Mouse (Mus musculus) embryonic facial prominence, embryonic 13.5 days (tissue): ENCODE results near the gene Celsr2. TPM values are rescaled to one million over a fixed set of nuclear protein-coding genes. Genes with fewer than 3 reads are reported as not detected.
A peak's percentile ranks its signal among the peaks of the same experiment; 100 is the strongest.

Experiments
- ATAC-seq: fragments of 200-750 bp; cut with Nextera tagmentation; 2 replicates; pipeline ENCODE4 v1.8.0; 2017; ENCODE audit warnings: low read depth; ENCODE audit not compliant: insufficient number of reproducible peaks, insufficient read depth, low FRiP score, low TSS enrichment
- H3K27ac ChIP-seq: fragments of 300-500 bp; sonication (generic); 2 replicates; pipeline ENCODE4 v1.5.1; 2015; ENCODE audit warnings: moderate library complexity, mild to moderate bottlenecking, inconsistent platforms
- H3K27me3 ChIP-seq: fragments of 300-500 bp; sonication (generic); 2 replicates; pipeline ENCODE4 v1.6.1; 2015; ENCODE audit warnings: mild to moderate bottlenecking, inconsistent platforms
- H3K36me3 ChIP-seq: fragments of 300-500 bp; sonication (generic); 2 replicates; pipeline ENCODE4 v1.6.1; 2015; ENCODE audit warnings: mild to moderate bottlenecking, inconsistent platforms
- H3K4me1 ChIP-seq: fragments of 300-500 bp; sonication (generic); 2 replicates; pipeline ENCODE4 v1.6.1; 2015; ENCODE audit warnings: inconsistent platforms
- H3K4me2 ChIP-seq: fragments of 300-500 bp; sonication (generic); 2 replicates; pipeline ENCODE4 v1.6.1; 2015; ENCODE audit warnings: moderate library complexity, mild to moderate bottlenecking, inconsistent platforms
- H3K4me3 ChIP-seq: fragments of 300-500 bp; sonication (generic); 2 replicates; pipeline ENCODE4 v1.5.1; 2015; ENCODE audit warnings: mild to moderate bottlenecking, inconsistent platforms
- H3K9ac ChIP-seq: fragments of 300-500 bp; sonication (generic); 2 replicates; pipeline ENCODE4 v1.6.1; 2015; ENCODE audit warnings: mild to moderate bottlenecking, inconsistent platforms
- H3K9me3 ChIP-seq: fragments of 300-500 bp; sonication (generic); 2 replicates; pipeline ENCODE4 v1.6.1; 2016; ENCODE audit warnings: inconsistent platforms
- WGBS: fragments of 180-500 bp; shearing (Covaris S2); methylation state at CpG from one replicate; pipeline ENCODE4 v1.1.7; 2015; ENCODE audit warnings: mixed read lengths; 5-methylcytosine and 5-hydroxymethylcytosine counted together
- polyA plus RNA-seq: library from polyadenylated mRNA; unstranded; fragments of >200 nt; fragmentation: Nextera tagmentation; extraction: Ambion mirVana; gene quantifications from 2 replicates; pipeline ENCODE4 v1.2.1, GENCODE M21; 2015

The Celsr2 gene
- polyA plus RNA-seq, result 9.8 and 11.5 TPM in 2 replicates

- Histone ChIP-seq H3K4me2 (peak within 1 kb of the TSS; percentile 98), H3K27ac (peak within 1 kb of the TSS; percentile 60; the same call in 1 of the 2 replicates), H3K36me3 (peaks cover 29% of the 10 kb centered on the region), H3K9me3 (peaks cover 18% of the 10 kb centered on the region), H3K9ac (peak within 1 kb of the TSS; percentile 80), H3K4me1 (peaks cover 28% of the 10 kb centered on the region), H3K4me3 (peak within 1 kb of the TSS; percentile 71), H3K27me3 (peaks cover 24% of the 10 kb centered on the region)
- ATAC-seq, result no peak
- 5% methylated on average over 67 of the region's 67 CpGs for WGBS
Measured at GRCm38 (mm10) chr3:108414857-108415830, at the start of gene Celsr2. TSS of gene Celsr2 (minus strand) at chr3:108415552.

- no peaks in the 10 kb centered on the region for H3K27me3 ChIP-seq
- no peaks in the 10 kb centered on the region for H3K9me3 ChIP-seq
- peaks cover 4% of the 10 kb centered on the region; the same call in 1 of the 2 replicates for H3K4me1 ChIP-seq
- no peaks in the 10 kb centered on the region for H3K36me3 ChIP-seq
- H3K4me2 ChIP-seq, result peak overlapping the region; percentile 24
- no peak overlapping the region for H3K27ac ChIP-seq
- 31% methylated on average over 10 of the region's 10 CpGs for WGBS
- no peak overlapping the region for H3K9ac ChIP-seq
- no peak overlapping the region for H3K4me3 ChIP-seq
- no peak for ATAC-seq
Measured at GRCm38 (mm10) chr3:108458866-108459265, 43.5 kb upstream of the Celsr2 start.

- H3K4me3 ChIP-seq, result no peak overlapping the region
- no peak overlapping the region for H3K27ac ChIP-seq
- H3K4me2 ChIP-seq, result peak overlapping the region; percentile 24
- ATAC-seq, result no peak
- H3K9ac ChIP-seq, result no peak overlapping the region
- no peaks in the 10 kb centered on the region for H3K27me3 ChIP-seq
- H3K4me1 ChIP-seq, result peaks cover 4% of the 10 kb centered on the region; the same call in 1 of the 2 replicates
- no peaks in the 10 kb centered on the region for H3K9me3 ChIP-seq
- 49% methylated on average over 14 of the region's 14 CpGs for WGBS
- H3K36me3 ChIP-seq, result no peaks in the 10 kb centered on the region
Measured at GRCm38 (mm10) chr3:108458380-108458779, 43.0 kb upstream of the Celsr2 start.

DNA sequence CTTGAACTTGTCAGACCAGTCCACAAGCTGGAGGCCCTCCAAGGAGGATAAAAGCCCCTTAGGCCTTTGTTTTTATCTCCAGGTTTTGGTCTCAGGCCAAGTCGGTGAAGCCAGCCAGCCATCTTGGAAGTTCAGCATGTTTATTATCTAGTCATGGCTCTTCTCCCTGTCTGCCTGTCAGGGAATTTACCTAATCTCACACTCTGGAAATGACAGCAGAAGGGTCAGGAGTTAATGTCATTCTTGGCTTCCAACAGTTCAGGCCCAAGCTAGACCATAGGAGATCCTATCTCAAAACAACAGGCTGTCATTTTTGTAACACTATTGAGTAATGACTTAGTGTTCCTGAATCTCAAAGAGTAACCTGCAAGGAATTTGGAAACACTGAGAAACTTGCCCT, 38.8 kb upstream of the Celsr2 start:
- ATAC-seq, result no peak
- H3K9me3 ChIP-seq, result no peaks in the 10 kb centered on the region
- no peak overlapping the region for H3K27ac ChIP-seq
- no peak overlapping the region for H3K9ac ChIP-seq
- 70% methylated on average over 1 of the region's 1 CpGs for WGBS
- H3K4me2 ChIP-seq, result no peak overlapping the region
- no peak overlapping the region for H3K4me3 ChIP-seq
- peaks cover 4% of the 10 kb centered on the region; the same call in 1 of the 2 replicates for H3K4me1 ChIP-seq
- H3K27me3 ChIP-seq, result no peaks in the 10 kb centered on the region
- H3K36me3 ChIP-seq, result no peaks in the 10 kb centered on the region

DNA sequence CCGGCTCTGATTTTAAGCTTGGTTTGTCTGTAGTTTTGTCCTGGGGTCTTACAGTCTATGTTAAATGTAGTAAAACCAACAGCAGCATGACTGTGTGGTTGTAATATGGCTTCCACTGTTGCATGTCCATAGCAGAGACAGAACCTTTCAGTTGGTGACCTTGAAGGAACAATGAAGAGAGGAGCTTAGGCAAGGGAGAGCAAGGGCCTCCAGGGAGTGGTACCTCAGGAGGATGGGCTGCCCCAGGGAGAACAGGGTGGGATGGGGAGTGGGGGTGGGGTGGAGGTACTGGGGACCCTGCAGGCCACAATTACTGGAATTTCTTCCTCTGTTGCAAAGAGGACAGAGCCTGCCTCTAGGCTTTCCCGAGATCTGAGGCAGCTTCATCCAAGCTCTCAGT, 36.6 kb upstream of the Celsr2 start:
- Histone ChIP-seq H3K4me2 (no peak overlapping the region), H3K9me3 (no peaks in the 10 kb centered on the region), H3K27me3 (no peaks in the 10 kb centered on the region), H3K27ac (no peak overlapping the region), H3K9ac (no peak overlapping the region), H3K4me3 (no peak overlapping the region), H3K36me3 (no peaks in the 10 kb centered on the region), H3K4me1 (no peaks in the 10 kb centered on the region)
- no peak for ATAC-seq
- 82% methylated on average over 2 of the region's 2 CpGs for WGBS

DNA sequence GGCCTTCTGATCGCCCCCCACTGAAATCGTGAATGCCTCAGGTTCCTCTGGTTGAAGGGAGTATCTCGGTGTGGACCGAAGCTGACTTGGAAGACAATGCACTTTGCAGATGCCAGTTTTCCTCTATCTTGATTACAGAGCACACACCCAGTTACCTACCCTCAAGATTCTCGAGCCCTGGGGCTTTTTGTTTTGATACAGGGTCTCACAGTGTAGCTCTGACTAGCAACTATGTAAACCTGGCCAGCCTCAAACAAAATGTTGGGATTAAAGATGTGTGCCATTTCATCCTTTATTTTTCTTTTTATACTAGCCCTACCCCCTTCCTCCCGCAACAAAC, 30.0 kb upstream of the Celsr2 start:
- Histone ChIP-seq H3K27me3 (no peaks in the 10 kb centered on the region), H3K36me3 (0 out of 2 replicates have a peak, but pooled peaks cover 7% of the 10 kb centered on the region), H3K4me3 (peak overlapping the region; percentile 88), H3K9ac (peak overlapping the region; percentile 88), H3K4me1 (peaks cover 19% of the 10 kb centered on the region), H3K27ac (peak overlapping the region; percentile 83), H3K4me2 (peak overlapping the region; percentile 72), H3K9me3 (no peaks in the 10 kb centered on the region)
- 12% methylated on average over 6 of the region's 6 CpGs for WGBS
- no peak for ATAC-seq

DNA sequence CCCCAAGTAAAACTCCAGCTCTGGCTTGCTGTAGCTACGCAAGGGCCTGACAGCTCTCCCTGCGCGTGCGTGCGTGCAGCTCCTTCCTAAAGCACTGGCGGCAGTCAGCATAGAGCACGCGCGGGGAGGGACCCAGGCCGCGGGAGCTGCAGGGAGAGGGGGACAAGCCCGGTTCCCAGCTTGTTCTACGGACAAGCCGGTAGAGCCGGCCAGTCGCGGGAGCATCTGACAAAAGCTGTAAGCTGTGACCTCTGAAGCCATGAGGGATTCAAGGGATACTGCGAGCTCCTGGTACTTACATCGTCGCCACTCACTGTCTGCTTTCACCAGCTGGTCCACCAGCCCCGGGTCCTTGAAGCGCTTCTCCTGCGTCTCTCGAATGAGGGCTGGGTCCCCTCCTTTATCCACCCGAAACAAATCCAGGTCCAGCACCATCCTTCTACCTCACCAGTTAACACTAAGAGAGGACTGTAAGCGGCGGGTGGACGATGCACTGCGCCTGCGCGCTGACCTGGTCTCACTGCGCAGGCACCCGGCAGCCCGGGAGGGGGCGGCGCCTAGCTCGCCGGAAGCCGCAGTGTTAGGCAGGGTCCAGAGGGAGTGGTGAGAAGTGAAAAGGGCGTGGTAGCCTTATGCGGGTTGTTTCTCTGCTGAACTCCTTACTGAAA, 29.5 kb upstream of the Celsr2 start, which contains the start of gene Sars:
Sars (minus strand) TSS at position 512 of the 668 bp plus-strand sequence.
- Histone ChIP-seq H3K4me2 (peak within 1 kb of the TSS; percentile 72), H3K27me3 (no peaks in the 10 kb centered on the region), H3K9ac (peak within 1 kb of the TSS; percentile 88), H3K4me1 (peaks cover 19% of the 10 kb centered on the region), H3K36me3 (0 out of 2 replicates have a peak, but pooled peaks cover 9% of the 10 kb centered on the region), H3K4me3 (peak within 1 kb of the TSS; percentile 88), H3K27ac (peak within 1 kb of the TSS; percentile 83), H3K9me3 (no peaks in the 10 kb centered on the region)
- WGBS, result under 1% methylated on average over 41 of the region's 41 CpGs
- ATAC-seq, result peak; percentile 98

GRCm38 (mm10) chr3:108444029-108444428, 28.7 kb upstream of the Celsr2 start:
- peak overlapping the region; percentile 88 for H3K4me3 ChIP-seq
- ATAC-seq, result no peak
- peaks cover 19% of the 10 kb centered on the region for H3K4me1 ChIP-seq
- H3K9ac ChIP-seq, result peak overlapping the region; percentile 88
- H3K36me3 ChIP-seq, result 0 out of 2 replicates have a peak, but pooled peaks cover 11% of the 10 kb centered on the region
- H3K27me3 ChIP-seq, result no peaks in the 10 kb centered on the region
- 12% methylated on average over 8 of the region's 8 CpGs for WGBS
- no peaks in the 10 kb centered on the region for H3K9me3 ChIP-seq
- peak overlapping the region; percentile 83; the same call in 1 of the 2 replicates for H3K27ac ChIP-seq
- H3K4me2 ChIP-seq, result peak overlapping the region; percentile 72

DNA sequence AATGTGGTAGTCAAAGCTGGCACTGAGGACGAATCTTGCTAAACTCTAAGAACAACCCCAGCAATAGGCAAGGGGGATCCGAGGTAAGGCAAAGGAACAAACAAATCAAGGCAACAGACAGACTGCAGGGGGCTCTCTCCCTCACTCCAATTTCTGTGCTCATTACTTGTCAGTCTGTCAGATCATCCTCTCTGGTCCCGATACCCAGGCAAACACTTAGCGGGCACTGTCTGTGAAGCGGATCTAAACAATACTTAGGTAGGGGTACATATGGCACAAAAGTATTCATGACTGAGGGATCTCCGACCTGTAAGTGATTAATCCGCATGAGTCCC, 21.0 kb upstream of the Celsr2 start:
- Histone ChIP-seq H3K9me3 (no peaks in the 10 kb centered on the region), H3K27ac (no peak overlapping the region), H3K36me3 (peaks cover 60% of the 10 kb centered on the region), H3K27me3 (no peaks in the 10 kb centered on the region), H3K4me1 (no peaks in the 10 kb centered on the region), H3K4me2 (no peak overlapping the region), H3K9ac (no peak overlapping the region), H3K4me3 (no peak overlapping the region)
- ATAC-seq, result no peak
- 78% methylated on average over 7 of the region's 7 CpGs for whole genome bisulfite sequencing

DNA sequence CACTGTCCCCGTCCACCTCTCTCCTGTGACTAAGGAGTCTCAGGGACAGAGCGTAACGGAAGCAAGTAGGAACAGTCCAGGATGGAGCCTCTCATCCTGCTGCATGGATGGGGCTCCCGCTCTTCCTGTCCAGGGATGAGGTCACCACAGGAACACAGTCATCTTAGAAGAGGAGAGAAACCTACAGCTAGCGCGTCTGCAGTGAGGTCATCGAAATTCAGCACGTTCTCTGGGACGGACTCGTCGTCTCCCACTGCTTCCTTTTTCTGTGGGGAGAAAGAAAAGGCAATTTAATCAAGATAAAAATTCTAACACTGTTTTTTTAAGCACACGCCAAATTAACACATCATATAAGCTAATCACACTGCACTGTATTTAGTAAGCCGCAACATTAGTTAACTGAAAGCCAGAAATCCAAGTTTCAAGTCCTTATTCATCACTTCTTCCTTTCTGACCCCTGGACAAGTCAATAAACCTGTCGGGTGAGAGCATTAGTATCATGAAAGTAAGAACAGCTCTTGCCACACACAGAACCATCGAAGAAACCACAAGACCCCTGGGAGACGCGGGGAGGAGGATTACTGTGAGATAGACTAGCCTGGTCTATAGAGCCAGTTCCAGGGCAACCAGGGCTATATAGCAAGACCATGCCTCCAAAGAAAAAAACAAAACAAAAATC, 20.5 kb upstream of the Celsr2 start:
- WGBS, result 85% methylated on average over 17 of the region's 17 CpGs
- Histone ChIP-seq H3K4me1 (no peaks in the 10 kb centered on the region), H3K36me3 (peaks cover 63% of the 10 kb centered on the region), H3K27ac (no peak overlapping the region), H3K4me2 (no peak overlapping the region), H3K27me3 (no peaks in the 10 kb centered on the region), H3K9ac (no peak overlapping the region), H3K4me3 (no peak overlapping the region), H3K9me3 (no peaks in the 10 kb centered on the region)
- ATAC-seq, result no peak

DNA sequence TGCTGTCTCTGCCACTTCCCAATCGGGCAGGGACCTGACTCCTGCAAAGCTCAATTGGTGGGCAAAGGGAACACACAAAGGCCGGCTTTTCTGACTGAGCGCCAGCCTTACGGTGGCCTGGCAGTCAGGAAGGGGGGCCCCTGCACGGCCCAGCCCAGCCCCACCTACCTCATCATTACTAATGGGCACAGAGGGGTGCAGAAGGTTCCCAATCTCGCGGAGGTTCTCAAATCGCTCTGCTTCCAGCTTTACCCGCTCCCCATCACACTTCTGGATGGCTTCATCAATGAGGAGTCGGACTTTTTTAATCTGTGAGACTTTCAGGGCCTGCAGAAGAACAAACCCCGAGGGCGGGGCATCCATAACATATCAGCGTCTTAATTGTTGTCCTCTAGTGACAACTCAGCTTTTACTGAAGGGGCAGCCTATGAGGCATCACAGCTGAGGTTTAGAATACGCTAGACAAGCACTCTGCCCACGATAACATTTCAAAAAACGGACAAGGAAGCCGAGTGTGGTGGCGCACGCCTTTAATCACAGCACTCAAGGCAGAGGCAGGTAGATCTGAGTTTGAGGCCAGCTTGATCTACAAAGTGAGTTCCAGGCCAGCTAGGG, 18.6 kb upstream of the Celsr2 start:
- Histone ChIP-seq H3K9me3 (no peaks in the 10 kb centered on the region), H3K27ac (no peak overlapping the region), H3K4me2 (no peak overlapping the region), H3K4me3 (no peak overlapping the region), H3K4me1 (no peaks in the 10 kb centered on the region), H3K27me3 (no peaks in the 10 kb centered on the region), H3K36me3 (peaks cover 76% of the 10 kb centered on the region), H3K9ac (peak overlapping the region; percentile 21; the same call in 1 of the 2 replicates)
- WGBS, result 52% methylated on average over 19 of the region's 19 CpGs
- no peak for ATAC-seq
